In genomic region chr8:106136156-106137130, GRCm38 (mm10) we compare ENCODE assay signal across 8 mouse cellular contexts. TPM values are rescaled to one million over a fixed set of nuclear protein-coding genes. Genes with fewer than 3 reads are reported as not detected.
DNase-seq lines count a peak whose midpoint lies in the region; ATAC-seq lines count a peak whose summit lies in the region.
"Had no signal": no experiment of that assay in that cellular context is flagged by ENCODE, and none has a peak within 500 bp of the region (broad histone marks: within the 10 kb centered on the region; RNA-seq: fewer than 3 reads in every experiment).

Gene Esrp2 (minus strand): TSS chr8:106136974.

- H3K36me3 ChIP-seq in embryonic facial prominence, embryonic 11.5 days (replicated peaks; ENCODE audit: control insufficient read depth, insufficient read depth, low read depth, low read length) = no peaks in the 10 kb centered on the region
- peaks cover 14% of the 10 kb centered on the region for H3K36me3 ChIP-seq in hindbrain, embryonic 12.5 days
- peaks cover 18% of the 10 kb centered on the region for H3K36me3 ChIP-seq in limb, embryonic 13.5 days
- peaks cover 15% of the 10 kb centered on the region; the same call in 1 of the 2 replicates for H3K36me3 ChIP-seq in midbrain, embryonic 12.5 days

- no peaks in the 10 kb centered on the region for H3K9me3 ChIP-seq in embryonic facial prominence, embryonic 11.5 days (replicated peaks; ENCODE audit: control insufficient read depth, low read length)
- no peaks in the 10 kb centered on the region for H3K9me3 ChIP-seq in hindbrain, embryonic 12.5 days (replicated peaks)
- no peaks in the 10 kb centered on the region for H3K9me3 ChIP-seq in limb, embryonic 13.5 days
- no peaks in the 10 kb centered on the region for H3K9me3 ChIP-seq in midbrain, embryonic 12.5 days

- peaks cover 5% of the 10 kb centered on the region; the same call in 1 of the 2 replicates for H3K4me1 ChIP-seq in embryonic facial prominence, embryonic 11.5 days (ENCODE audit: control insufficient read depth, insufficient read depth, low read length)
- peaks cover 29% of the 10 kb centered on the region for H3K4me1 ChIP-seq in hindbrain, embryonic 12.5 days
- peaks cover 39% of the 10 kb centered on the region for H3K4me1 ChIP-seq in limb, embryonic 13.5 days
- peaks cover 30% of the 10 kb centered on the region for H3K4me1 ChIP-seq in midbrain, embryonic 12.5 days

- peaks cover 32% of the 10 kb centered on the region for H3K27me3 ChIP-seq in embryonic facial prominence, embryonic 11.5 days (ENCODE audit: control insufficient read depth, insufficient read depth, low read length)
- H3K27me3 ChIP-seq in hindbrain, embryonic 12.5 days = peaks cover 81% of the 10 kb centered on the region
- H3K27me3 ChIP-seq in limb, embryonic 13.5 days = peaks cover 77% of the 10 kb centered on the region
- H3K27me3 ChIP-seq in midbrain, embryonic 12.5 days = peaks cover 77% of the 10 kb centered on the region

- ATAC-seq in embryonic facial prominence, embryonic 11.5 days (replicated peaks; ENCODE audit: insufficient number of reproducible peaks, low FRiP score, low TSS enrichment, low read depth) = no peak
- ATAC-seq in hindbrain, embryonic 12.5 days (ENCODE audit: low FRiP score) = no peak; the same call in 1 of the 2 replicates
- no peak for ATAC-seq in limb, embryonic 13.5 days (ENCODE audit: low FRiP score, low read depth)
- ATAC-seq in midbrain, embryonic 12.5 days (ENCODE audit: low FRiP score, low read depth) = no peak; the same call in 1 of the 2 replicates

- under 1% methylated on average over 81 of the region's 86 CpGs for WGBS in embryonic facial prominence, embryonic 11.5 days
- WGBS in hindbrain, embryonic 12.5 days = under 1% methylated on average over 83 of the region's 86 CpGs
- 1% methylated on average over 83 of the region's 86 CpGs for WGBS in limb, embryonic 13.5 days
- whole genome bisulfite sequencing in midbrain, embryonic 12.5 days = under 1% methylated on average over 85 of the region's 86 CpGs

- H3K4me3 ChIP-seq in embryonic facial prominence, embryonic 11.5 days (ENCODE audit: low read depth, low read length) = peak within 1 kb of the TSS; percentile 48
- peak within 1 kb of the TSS; percentile 41 for H3K4me3 ChIP-seq in hindbrain, embryonic 12.5 days
- H3K4me3 ChIP-seq in limb, embryonic 13.5 days = peak within 1 kb of the TSS; percentile 55
- H3K4me3 ChIP-seq in midbrain, embryonic 12.5 days = peak within 1 kb of the TSS; percentile 43

- peak; percentile 51 for DNase-seq in T-cell, adult 2 months (ENCODE audit: low spot score)
- peak; percentile 54 for DNase-seq in embryonic facial prominence, embryonic 11.5 days (ENCODE audit: low spot score)
- peak; percentile 76 for DNase-seq in thymus, postnatal 14 days
- no peak for DNase-seq in layer of hippocampus, postnatal 10 days (ENCODE audit: low spot score in 2 of 2)

- H3K9ac ChIP-seq in embryonic facial prominence, embryonic 11.5 days (replicated peaks; ENCODE audit: low read length) = peak within 1 kb of the TSS; percentile 47
- peak within 1 kb of the TSS; percentile 48 for H3K9ac ChIP-seq in hindbrain, embryonic 12.5 days
- H3K9ac ChIP-seq in limb, embryonic 13.5 days = peak within 1 kb of the TSS; percentile 68
- peak within 1 kb of the TSS; percentile 37 for H3K9ac ChIP-seq in midbrain, embryonic 12.5 days (replicated peaks)

- H3K27ac ChIP-seq in embryonic facial prominence, embryonic 11.5 days (replicated peaks; ENCODE audit: low read depth, low read length) = no peak within 1 kb of the TSS; the same call in 1 of the 2 replicates
- no peak within 1 kb of the TSS for H3K27ac ChIP-seq in hindbrain, embryonic 12.5 days
- H3K27ac ChIP-seq in limb, embryonic 13.5 days = peak within 1 kb of the TSS; percentile 33; the same call in 1 of the 2 replicates
- no peak within 1 kb of the TSS for H3K27ac ChIP-seq in midbrain, embryonic 12.5 days (replicated peaks)

- peak within 1 kb of the TSS; percentile 85 for H3K4me2 ChIP-seq in embryonic facial prominence, embryonic 11.5 days (ENCODE audit: low read depth, low read length)
- peak within 1 kb of the TSS; percentile 76 for H3K4me2 ChIP-seq in hindbrain, embryonic 12.5 days (replicated peaks)
- H3K4me2 ChIP-seq in limb, embryonic 13.5 days (replicated peaks) = peak within 1 kb of the TSS; percentile 94
- H3K4me2 ChIP-seq in midbrain, embryonic 12.5 days (replicated peaks) = peak within 1 kb of the TSS; percentile 65

RNA-seq across cellular contexts. Expression of gene Esrp2, which starts in this region (rescaled TPM):
- 4.1 and 6.7 TPM in 2 replicates for polyA plus RNA-seq in embryonic facial prominence, embryonic 11.5 days (2014; fragmentation: Nextera tagmentation; extraction: Ambion mirVana)
- polyA plus RNA-seq in hindbrain, embryonic 12.5 days (2016; fragmentation: Nextera tagmentation; extraction: Ambion mirVana) = 2.6 and 2.9 TPM in 2 replicates
- 11.5 and 13.8 TPM in 2 replicates for polyA plus RNA-seq in limb, embryonic 13.5 days (2015; fragmentation: Nextera tagmentation; extraction: Ambion mirVana)
- polyA plus RNA-seq in midbrain, embryonic 12.5 days (2016; fragmentation: Nextera tagmentation; extraction: Ambion mirVana) = 0.87 and 1.3 TPM in 2 replicates
- total RNA-seq in layer of hippocampus, postnatal 10 days (2021) = under 1 TPM in 1 of 2 experiments, not detected in 1; 0.29 TPM
- total RNA-seq: hematopoietic stem cell, adult 5-6 weeks had no signal

Comparison
In these comparisons a context has a peak if more than half of its experiments do, and no peak if none do; other contexts are left out.
1. DNase-seq: peak in T-cell, adult 2 months (single experiment), embryonic facial prominence, embryonic 11.5 days (single experiment) and thymus, postnatal 14 days (single experiment); none in layer of hippocampus, postnatal 10 days (0 of 2).
2. Peak in every context shown above with its lines, with median percentiles within 50 percentile points of each other: H3K4me2 ChIP-seq, H3K4me3 ChIP-seq and H3K9ac ChIP-seq.